Mouse (Mus musculus): ENCODE measurements around the gene Prkd2. TPM values are rescaled to one million over a fixed set of nuclear protein-coding genes. Genes with fewer than 3 reads are reported as not detected.

The Prkd2 gene
- total and polyA plus RNA-seq, 2 experiments from 2014 or later: 4.3 TPM

DNA sequence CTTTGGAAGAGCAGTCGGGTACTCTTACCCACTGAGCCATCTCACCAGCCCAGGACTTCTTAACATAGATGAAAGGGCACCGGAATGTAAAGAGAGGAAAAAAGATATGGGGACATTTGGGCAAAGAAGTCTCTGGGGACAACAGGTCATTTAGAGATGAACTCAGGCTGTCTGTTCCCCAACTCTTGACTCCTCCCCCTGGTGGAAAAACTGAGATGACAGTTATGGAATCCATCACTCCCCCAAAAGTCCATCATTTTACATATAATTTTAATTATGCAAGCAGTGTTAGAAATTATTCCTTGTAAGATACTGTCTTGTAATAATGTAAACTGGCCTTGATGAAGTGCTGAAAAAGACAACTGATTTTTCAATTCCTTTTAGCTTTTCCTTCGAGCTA lies 35.0 kb downstream of the Prkd2 start:
- H3K27ac ChIP-seq: no peak overlapping the region
- 89% methylated on average over 3 of the region's 3 CpGs for WGBS
- ATAC-seq (no peak), DNase-seq (ENCODE audit: low spot score) (no peak)
- 0 out of 2 replicates have a peak, but pooled peaks cover under 1% of the 10 kb centered on the region for H3K36me3 ChIP-seq (ENCODE audit: insufficient read depth, low read length)
- no peak; the same call in 1 of the 2 replicates for TF ChIP-seq CTCF (IDR thresholded peaks at IDR 0.05; ENCODE audit: low read depth)
- H3K4me3 ChIP-seq (ENCODE audit: low read length): no peak overlapping the region
- no peak overlapping the region for H3K9ac ChIP-seq (replicated peaks; ENCODE audit: low read length)
- H3K9me3 ChIP-seq (ENCODE audit: low read length): no peaks in the 10 kb centered on the region
- peaks cover 5% of the 10 kb centered on the region for H3K4me1 ChIP-seq (ENCODE audit: insufficient read depth, low read length)
- no peaks in the 10 kb centered on the region for H3K27me3 ChIP-seq (ENCODE audit: insufficient read depth, low read length)
- no peak overlapping the region for H3K4me2 ChIP-seq (ENCODE audit: low read depth, low read length)

DNA sequence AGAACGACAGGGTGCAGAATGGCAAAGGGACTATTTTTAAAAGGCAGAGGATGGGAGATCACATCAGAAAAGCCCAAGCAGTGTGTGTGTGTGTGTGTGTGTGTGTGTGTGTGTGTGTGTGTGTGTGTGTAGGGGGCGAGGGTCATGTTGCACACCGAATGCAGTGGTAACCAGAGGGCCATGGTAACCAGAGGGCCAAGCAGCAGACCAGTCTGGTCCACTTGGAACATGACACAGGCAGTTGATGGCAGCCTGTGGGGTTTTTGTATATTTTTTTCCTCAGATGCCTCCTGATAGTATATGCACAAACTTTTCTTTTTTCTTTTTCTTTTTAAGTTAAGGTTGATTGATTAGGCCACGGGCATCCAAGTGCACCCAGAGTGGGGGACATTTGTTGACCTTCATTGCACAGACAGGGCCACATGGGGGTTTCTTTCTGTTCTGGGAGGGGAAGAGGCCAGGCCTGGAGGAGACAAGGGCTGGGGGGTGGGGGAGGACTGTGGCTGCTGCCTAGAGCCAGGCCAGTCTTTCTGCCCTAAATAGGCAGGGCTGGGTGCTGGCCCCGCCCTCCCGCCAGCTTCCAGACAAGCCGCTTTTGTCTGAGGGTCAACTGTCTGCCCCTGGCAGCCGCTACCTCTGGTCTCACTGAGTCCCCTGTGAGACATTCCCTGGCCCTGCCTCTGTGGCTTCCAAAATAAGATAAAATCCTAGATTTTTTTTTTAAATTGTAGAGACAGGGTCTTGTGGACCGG lies 37.3 kb downstream of the Prkd2 start:
- no peak overlapping the region for H3K9ac ChIP-seq (replicated peaks; ENCODE audit: low read length)

DNA sequence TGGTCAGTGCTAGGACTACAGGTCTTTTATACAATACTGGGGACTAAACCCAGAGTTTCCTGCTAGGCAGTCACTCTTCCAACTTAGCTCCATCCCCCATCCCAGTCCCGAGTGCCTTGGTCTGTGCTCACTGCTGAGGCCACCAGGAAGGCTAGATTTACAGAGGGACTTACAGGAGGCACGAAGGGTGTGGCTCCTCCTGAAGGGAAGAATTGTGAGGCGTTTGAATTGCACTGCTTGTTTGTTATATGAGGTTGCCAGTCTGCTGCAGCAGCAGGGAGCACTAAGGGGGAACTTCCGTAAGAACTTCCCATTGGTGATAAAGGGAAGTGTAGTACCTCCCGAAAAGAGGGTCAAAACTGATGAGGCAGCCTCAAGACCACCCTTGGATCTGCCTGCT lies 37.9 kb downstream of the Prkd2 start:
- TF ChIP-seq CTCF (IDR thresholded peaks at IDR 0.05; ENCODE audit: low read depth): no peak
- Histone ChIP-seq H3K9ac (replicated peaks; ENCODE audit: low read length) (no peak overlapping the region), H3K9me3 (ENCODE audit: low read length) (no peaks in the 10 kb centered on the region), H3K27ac (no peak overlapping the region), H3K27me3 (ENCODE audit: insufficient read depth, low read length) (no peaks in the 10 kb centered on the region; the same call in 1 of the 2 replicates), H3K4me2 (ENCODE audit: low read depth, low read length) (no peak overlapping the region), H3K4me1 (ENCODE audit: insufficient read depth, low read length) (peaks cover 5% of the 10 kb centered on the region), H3K4me3 (ENCODE audit: low read length) (no peak overlapping the region), H3K36me3 (ENCODE audit: insufficient read depth, low read length) (peaks cover 7% of the 10 kb centered on the region; the same call in 1 of the 2 replicates)
- DNase-seq (ENCODE audit: low spot score) (no peak), ATAC-seq (no peak)
- 22% methylated on average over 5 of the region's 5 CpGs for WGBS

More for the DNA sequence above, 37.3 kb downstream of the Prkd2 start:
- no peak for ATAC-seq
- H3K4me3 ChIP-seq (ENCODE audit: low read length): no peak overlapping the region
- no peaks in the 10 kb centered on the region for H3K9me3 ChIP-seq (ENCODE audit: low read length)
- H3K36me3 ChIP-seq (ENCODE audit: insufficient read depth, low read length): peaks cover 7% of the 10 kb centered on the region; the same call in 1 of the 2 replicates
- no peak overlapping the region for H3K4me2 ChIP-seq (ENCODE audit: low read depth, low read length)
- DNase-seq (ENCODE audit: low spot score): peak; percentile 53
- no peak for TF ChIP-seq CTCF (IDR thresholded peaks at IDR 0.05; ENCODE audit: low read depth)
- WGBS: 27% methylated on average over 9 of the region's 9 CpGs
- no peak overlapping the region for H3K27ac ChIP-seq
- H3K4me1 ChIP-seq (ENCODE audit: insufficient read depth, low read length): peaks cover 5% of the 10 kb centered on the region
- H3K27me3 ChIP-seq (ENCODE audit: insufficient read depth, low read length): no peaks in the 10 kb centered on the region; the same call in 1 of the 2 replicates

DNA sequence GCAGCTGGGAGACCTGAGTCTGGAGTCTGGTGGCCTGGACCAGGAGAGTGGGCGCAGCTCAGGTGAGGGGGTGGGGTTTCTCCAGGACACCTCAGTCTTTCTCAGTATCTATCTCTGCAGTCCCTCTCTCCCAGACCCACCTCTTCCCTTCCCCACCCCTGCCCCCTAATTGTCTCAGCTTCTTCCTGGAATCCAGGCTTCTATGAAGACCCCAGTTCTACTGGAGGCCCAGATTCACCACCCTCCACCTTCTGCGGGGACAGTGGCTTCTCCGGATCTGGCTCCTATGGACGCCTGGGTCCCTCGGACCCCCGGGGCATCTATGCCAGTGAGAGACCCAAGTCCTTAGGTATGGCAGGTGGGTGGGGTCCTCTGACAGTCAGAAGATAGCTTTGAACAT lies 40.5 kb downstream of the Prkd2 start:
- H3K9me3 ChIP-seq (ENCODE audit: low read length): no peaks in the 10 kb centered on the region
- WGBS: 93% methylated on average over 6 of the region's 6 CpGs
- TF ChIP-seq CTCF (IDR thresholded peaks at IDR 0.05; ENCODE audit: low read depth): no peak
- no peak overlapping the region for H3K4me3 ChIP-seq (ENCODE audit: low read length)
- ATAC-seq (no peak), DNase-seq (ENCODE audit: low spot score) (no peak)
- peaks cover 15% of the 10 kb centered on the region; the same call in 1 of the 2 replicates for H3K36me3 ChIP-seq (ENCODE audit: insufficient read depth, low read length)
- no peaks in the 10 kb centered on the region; the same call in 1 of the 2 replicates for H3K27me3 ChIP-seq (ENCODE audit: insufficient read depth, low read length)
- no peak overlapping the region for H3K27ac ChIP-seq
- H3K9ac ChIP-seq (replicated peaks; ENCODE audit: low read length): no peak overlapping the region
- H3K4me2 ChIP-seq (ENCODE audit: low read depth, low read length): no peak overlapping the region
- H3K4me1 ChIP-seq (ENCODE audit: insufficient read depth, low read length): no peaks in the 10 kb centered on the region

DNA sequence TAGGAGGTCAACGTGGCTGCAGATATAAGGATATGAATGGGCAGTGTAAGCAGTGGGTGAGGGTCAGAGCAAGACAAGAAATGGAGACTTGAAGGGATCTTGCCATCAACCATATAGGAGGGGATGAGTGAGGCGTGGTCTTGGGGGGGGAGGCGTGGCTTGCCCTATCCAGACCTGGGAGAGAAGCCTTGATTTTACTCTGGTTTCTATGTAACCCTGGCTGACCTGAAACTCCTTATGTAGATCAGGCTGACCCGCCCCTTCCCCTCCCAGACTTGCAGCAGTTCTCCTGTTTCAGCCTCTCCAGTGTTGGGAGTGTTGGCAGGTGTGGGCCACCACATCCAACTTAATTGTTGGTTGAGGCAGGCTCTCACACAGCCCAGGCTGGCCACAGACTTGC lies 41.6 kb downstream of the Prkd2 start:
- ATAC-seq (no peak), DNase-seq (ENCODE audit: low spot score) (no peak)
- Histone ChIP-seq H3K9ac (replicated peaks; ENCODE audit: low read length) (no peak overlapping the region), H3K27me3 (ENCODE audit: insufficient read depth, low read length) (no peaks in the 10 kb centered on the region; the same call in 1 of the 2 replicates), H3K4me3 (ENCODE audit: low read length) (no peak overlapping the region), H3K36me3 (ENCODE audit: insufficient read depth, low read length) (peaks cover 17% of the 10 kb centered on the region; the same call in 1 of the 2 replicates), H3K4me2 (ENCODE audit: low read depth, low read length) (no peak overlapping the region), H3K4me1 (ENCODE audit: insufficient read depth, low read length) (no peaks in the 10 kb centered on the region), H3K9me3 (ENCODE audit: low read length) (no peaks in the 10 kb centered on the region), H3K27ac (no peak overlapping the region)
- TF ChIP-seq CTCF (IDR thresholded peaks at IDR 0.05; ENCODE audit: low read depth): no peak
- 75% methylated on average over 4 of the region's 4 CpGs for WGBS

DNA sequence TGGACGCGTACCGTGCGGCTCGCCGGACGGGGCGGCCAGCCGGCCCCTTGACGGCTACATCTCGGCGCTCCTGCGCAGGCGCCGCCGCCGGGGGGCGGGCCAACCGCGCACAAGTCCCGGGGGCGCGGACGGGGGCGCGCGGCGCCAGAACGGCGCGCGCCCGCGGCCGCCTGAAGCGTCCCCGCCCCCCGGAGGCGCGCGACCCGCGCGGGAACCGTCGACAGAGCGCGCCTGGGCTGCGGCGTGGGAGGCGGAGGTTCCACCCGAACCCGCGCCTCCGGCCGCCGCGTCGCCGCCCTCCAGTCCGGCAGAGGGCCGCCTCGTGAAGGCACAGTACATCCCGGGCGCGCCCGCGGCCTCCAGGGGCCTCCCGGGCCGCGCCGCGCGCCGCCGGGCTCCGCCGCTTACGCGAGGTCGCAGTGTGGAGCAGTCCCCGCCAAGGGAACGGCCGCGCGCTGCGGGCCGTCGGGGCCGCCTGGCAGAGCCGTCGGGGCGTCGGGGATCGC lies 42.6 kb downstream of the Prkd2 start:
- TF ChIP-seq CTCF (IDR thresholded peaks at IDR 0.05; ENCODE audit: low read depth): no peak
- Histone ChIP-seq H3K36me3 (ENCODE audit: insufficient read depth, low read length) (peaks cover 17% of the 10 kb centered on the region; the same call in 1 of the 2 replicates), H3K27ac (no peak overlapping the region), H3K4me3 (ENCODE audit: low read length) (peak overlapping the region; percentile 16; the same call in 1 of the 2 replicates), H3K9ac (replicated peaks; ENCODE audit: low read length) (no peak overlapping the region), H3K9me3 (ENCODE audit: low read length) (no peaks in the 10 kb centered on the region), H3K4me1 (ENCODE audit: insufficient read depth, low read length) (no peaks in the 10 kb centered on the region), H3K4me2 (ENCODE audit: low read depth, low read length) (peak overlapping the region; percentile 19; the same call in 1 of the 2 replicates), H3K27me3 (ENCODE audit: insufficient read depth, low read length) (no peaks in the 10 kb centered on the region; the same call in 1 of the 2 replicates)
- 13% methylated on average over 53 of the region's 95 CpGs for WGBS
- DNase-seq (ENCODE audit: low spot score) (peak; percentile 60), ATAC-seq (peak; percentile 22; the same call in 1 of the 2 replicates)
